Mouse (Mus musculus): ENCODE results near the gene Gng3. TPM values are rescaled to one million over a fixed set of nuclear protein-coding genes. Genes with fewer than 3 reads are reported as not detected.
"Not testable (repeated sequence)": the region's sequence is repeated elsewhere in the genome, so short reads cannot be mapped to it uniquely, and the experiment has no call there.

The Gng3 gene
- total RNA-seq, 2 experiments from 2014 or later, result 161 to 172 TPM

DNA sequence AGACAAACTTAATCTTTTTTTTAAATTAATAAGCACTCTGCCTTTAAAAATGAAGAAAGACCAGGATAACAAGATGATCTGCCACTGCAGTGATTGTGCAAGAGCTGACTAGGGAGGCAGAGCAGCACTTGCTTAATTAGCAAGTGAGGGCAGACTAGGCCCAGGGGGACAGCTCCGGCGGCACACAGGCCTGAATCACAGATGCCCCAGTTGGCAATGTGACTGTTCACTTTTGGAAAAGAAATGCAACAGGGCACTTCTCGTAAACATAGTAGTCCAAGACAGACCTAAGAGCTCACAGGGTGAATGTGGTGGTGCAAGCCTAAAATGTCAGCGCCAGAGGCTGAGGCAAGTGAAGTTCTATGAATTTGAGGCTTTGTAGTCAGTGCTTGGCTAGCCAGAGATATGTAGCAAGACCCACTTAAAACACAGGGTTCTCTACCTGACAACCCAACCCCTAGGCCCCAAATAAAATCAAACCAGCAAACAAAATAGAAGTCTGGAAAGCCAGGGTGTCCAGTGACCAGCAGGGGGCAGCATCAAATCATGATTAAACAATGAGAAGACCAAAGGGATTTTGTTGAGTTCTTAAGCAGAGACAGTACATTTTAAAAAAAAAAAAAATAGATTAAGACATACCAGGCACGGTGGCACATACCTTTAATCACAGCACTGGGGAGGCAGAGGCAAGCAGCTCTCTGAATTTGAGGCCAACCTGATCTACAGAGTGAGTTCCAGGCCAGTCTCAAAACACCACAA lies 5.6 kb upstream of the Gng3 start:
- DNase-seq, result peak; percentile 55 to 69

- no peak for DNase-seq
Measured at GRCm38 (mm10) chr19:8842961-8843360, 4.0 kb upstream of the Gng3 start.

DNA sequence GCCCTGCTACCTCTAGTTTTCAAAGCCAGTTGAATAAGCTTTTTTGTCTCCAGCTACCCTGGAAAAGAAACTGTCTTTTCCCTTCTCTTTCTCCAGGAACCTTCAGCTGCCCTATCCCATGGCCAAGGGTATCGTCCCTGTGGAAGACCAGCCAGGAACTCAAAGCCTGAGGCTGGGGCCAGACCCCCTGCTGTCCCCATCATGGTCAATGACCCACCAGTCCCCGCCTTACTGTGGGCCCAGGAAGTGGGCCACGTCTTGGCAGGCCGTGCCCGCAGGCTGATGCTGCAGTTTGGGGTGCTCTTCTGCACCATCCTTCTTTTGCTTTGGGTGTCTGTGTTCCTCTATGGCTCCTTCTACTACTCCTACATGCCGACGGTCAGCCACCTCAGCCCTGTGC lies 2.0 kb upstream of the Gng3 start:
- no peak for DNase-seq

- peak; percentile 76 to 77 for DNase-seq
Measured at GRCm38 (mm10) chr19:8839908-8840791, 1.2 kb upstream of the Gng3 start.

- DNase-seq, result peak; percentile 28 to 38
Measured at GRCm38 (mm10) chr19:8838041-8838730, 808 bp downstream of the Gng3 start.

DNA sequence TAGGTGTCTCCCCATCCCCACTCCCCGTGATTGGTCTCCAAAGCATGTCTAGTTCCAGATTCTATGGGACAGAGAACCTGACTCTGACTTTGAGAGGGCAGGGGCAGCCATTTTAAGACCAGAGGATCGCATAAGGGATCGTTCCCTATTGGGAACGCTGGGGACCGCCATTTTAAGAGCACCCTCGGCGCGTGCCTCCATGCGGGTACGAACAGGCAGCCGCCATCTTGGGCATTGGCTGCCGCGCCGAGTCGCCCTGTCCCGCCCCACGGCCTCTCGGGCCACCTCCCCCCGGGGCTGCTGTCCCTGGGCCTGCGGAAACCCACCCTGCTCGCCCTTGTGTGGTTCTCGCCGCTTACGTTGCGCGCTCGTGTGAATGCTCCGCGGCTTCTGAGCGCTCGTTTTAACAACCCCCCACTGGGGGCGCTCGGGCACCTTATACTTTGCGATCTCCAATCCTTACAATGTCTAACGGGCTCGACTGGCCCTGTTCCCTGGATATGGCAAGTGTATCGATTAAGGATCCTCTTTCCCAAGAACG lies 1.7 kb downstream of the Gng3 start, which contains the start of gene Bscl2:
Gene Bscl2 (plus strand): TSS at position 217 of the 541 bp plus-strand sequence.
- DNase-seq, result peak; percentile 87 to 88

- DNase-seq, result not testable (repeated sequence)
Measured at GRCm38 (mm10) chr19:8836327-8836726, 2.7 kb downstream of the Gng3 start.

- peak in 1 of 2 experiments; percentile 28 for DNase-seq
Measured at GRCm38 (mm10) chr19:8832971-8833370, 6.0 kb downstream of the Gng3 start.

DNA sequence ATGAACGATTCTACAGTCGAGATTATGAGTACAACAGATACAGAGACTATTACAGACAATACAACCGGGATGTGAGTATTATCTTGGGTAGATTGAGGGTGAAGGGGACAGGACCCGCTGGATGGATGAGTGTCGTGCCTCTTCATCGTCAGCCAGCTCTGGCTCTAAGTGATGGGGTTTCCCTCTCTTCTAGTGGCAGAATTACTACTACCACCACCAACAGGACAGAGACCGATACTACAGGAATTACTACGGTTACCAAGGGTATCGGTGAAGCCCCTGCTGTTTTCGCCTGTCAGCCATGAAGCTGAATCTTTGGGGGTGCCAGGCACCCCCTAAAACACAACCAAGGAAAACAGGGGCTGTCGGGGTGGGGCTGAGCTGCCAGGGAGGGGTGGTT lies 7.7 kb downstream of the Gng3 start:
- no peak for DNase-seq

GRCm38 (mm10) chr19:8830664-8831063 lies 8.3 kb downstream of the Gng3 start:
- peak; percentile 43 to 49 for DNase-seq

DNA sequence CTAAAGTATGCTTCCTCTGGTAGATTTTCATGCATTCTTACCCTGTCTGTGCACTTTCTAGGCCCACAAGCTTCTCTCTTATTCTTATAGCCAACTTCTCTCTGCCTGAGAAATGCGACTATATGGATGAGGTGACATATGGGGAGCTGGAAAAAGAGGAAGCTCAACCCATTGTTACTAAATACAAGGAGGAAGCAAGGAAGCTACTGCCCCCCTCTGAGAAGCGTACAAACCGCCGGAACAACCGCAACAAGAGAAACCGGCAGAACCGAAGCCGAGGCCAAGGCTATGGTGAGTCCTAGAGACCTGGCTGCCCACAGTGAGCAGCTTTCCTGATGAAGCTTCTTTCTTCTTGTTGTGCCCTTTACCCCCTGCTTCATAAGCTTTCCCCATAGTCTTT lies 9.3 kb downstream of the Gng3 start, which contains the start of gene AC129217.1:
Gene AC129217.1 (plus strand): TSS at position 114 of the 400 bp plus-strand sequence.
- no peak for DNase-seq

DNA sequence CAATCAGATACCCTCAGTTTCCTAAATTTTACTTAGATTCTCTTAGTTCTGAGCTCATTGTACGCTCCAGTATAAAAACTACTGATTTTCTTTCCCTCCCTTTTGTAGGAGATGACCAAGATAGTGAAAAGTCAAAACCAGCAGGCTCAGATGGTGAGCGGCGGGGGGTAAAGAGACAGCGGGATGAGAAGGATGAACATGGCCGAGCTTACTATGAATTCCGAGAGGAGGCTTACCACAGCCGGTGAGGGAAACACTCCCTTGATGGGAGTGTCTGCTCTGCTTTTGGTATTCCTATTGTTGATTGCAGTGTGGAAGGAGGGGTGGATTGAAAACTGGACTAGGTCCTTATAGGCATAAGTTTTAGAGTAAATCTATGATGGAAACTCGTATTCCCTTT lies 16.3 kb downstream of the Gng3 start:
- DNase-seq, result no peak

DNA sequence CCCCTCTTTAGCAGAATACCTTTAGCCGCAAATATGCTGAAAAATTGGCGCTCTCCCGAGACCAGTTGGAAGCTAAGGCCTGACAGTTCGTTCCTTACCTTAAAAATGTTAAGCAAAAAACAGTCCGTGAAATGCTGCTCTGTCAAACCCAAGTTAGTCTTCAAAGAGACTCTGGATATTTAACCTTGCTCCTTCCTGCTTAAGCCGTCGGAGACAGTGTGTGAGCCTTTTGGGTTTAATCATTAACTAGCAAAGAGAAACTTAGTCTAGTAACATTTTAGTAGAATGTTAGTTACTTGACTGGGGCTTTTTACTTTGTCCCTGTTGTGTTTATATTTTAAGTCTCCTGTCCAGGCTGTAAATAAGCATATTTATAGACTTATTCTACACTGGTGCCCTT lies 17.8 kb downstream of the Gng3 start:
- no peak for DNase-seq

DNA sequence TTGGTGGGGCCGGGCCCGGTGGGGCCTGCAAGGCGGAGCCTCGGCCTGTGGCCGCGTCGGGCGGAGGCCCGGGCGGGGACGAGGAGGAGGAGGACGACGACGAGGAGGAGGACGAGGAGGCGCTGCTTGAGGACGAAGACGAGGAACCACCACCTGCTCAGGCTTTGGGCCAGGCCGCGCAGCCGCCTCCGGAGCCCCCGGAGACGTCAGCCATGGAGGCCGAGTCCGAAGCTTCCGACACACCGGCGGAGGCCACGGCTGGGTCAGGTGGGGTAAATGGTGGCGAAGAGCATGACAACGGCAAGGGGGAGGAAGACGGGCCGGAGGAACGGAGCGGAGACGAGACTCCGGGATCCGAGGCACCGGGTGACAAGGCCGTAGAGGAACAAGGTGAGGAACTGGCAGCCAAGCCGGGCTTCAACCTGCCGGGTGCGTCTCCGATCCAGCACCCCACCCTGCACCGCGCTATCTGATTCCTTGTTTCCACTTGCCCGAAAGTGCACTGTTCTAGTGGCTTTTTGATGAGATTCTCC lies 18.5 kb downstream of the Gng3 start:
- no peak for DNase-seq

- DNase-seq, result peak; percentile 99
Measured at GRCm38 (mm10) chr19:8819596-8820423, 19.2 kb downstream of the Gng3 start, which contains the start of gene Hnrnpul2. TSS of gene Hnrnpul2 (plus strand) at chr19:8820010.

DNA sequence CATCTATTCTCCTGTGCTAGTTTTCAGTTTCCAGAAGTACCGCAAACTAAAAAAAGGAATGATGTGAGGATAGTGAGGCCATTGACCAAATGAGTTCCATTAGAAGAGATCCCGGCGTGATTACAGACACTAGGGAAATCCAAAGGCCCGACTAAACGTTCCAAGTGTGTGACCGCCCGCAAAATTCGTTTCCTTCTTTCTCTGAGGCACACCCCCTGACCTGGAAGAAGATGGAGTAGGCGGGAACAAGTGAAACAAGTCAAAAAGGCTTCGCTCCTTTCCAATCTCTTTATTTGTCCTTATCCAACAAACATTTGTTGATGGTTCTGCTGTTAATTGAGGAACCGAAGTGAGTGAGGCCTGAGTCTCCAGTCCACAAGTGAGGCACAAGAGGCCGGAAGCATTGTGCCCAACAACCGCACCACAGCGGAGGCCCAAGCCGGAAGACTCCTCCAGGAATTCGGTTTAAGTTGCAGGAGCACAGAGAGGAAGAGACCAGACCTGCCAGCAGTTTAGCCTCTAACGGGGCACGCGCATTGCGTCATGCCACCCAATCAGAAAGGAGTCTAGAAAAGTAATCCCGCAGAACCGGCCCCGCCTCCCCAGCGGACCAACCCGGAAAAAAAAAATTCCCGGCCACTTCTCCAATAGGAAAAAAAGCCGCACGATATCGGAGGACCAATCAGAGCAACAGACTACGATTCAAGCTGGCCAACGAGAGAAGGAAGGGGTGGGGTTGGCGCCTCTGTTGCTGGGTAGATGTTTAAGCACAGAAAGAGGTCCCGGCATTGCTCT lies 20.0 kb downstream of the Gng3 start, which contains the start of gene Ttc9c:
Gene Ttc9c (minus strand): TSS at position 533 of the 795 bp plus-strand sequence.
- peak; percentile 95 to 97 for DNase-seq

DNA sequence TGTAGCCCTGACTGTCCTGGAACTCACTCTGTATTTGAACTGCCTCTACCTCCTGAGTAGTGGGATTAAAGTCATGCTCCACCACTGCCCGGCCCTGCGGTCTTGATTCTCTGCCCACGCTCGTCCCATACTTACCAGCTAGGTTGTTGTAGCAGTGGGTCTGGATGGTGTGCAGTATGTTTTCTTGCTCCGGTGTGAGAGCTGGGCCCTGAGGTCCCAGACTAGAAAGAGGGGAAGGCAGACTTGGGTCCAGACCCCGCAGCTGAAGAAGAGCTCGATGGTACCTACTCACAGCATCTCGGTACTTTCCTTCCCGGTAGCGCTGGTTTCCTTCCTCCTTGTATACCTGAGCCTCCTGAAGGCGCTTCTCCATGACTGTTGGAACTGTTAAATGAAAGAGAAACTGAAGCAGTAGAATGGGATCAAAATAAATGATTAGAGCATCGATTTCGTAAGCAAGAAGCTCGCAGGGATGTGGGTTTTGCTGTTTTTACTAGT lies 20.6 kb downstream of the Gng3 start:
- no peak for DNase-seq

- no peak for DNase-seq
Measured at GRCm38 (mm10) chr19:8817001-8817400, 22.0 kb downstream of the Gng3 start.

DNA sequence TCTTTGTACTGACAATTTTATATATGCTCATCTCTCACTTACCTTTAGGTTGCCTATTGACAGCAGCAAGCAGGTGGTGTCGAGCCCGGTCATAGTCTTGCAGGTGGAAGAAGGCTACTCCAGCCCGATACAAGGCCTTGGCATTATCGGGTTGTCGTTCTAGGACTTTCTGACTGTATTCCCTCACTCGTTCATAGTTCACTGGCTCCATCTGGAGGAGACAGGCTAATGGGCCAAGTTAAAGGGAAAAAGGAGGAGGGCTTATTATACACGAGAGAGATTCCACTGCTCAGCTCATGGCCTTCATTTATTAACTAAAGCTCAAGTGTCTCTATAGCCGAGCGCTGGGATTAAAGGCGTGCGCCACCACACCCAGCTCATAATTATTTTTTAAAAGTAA lies 23.2 kb downstream of the Gng3 start:
- no peak for DNase-seq

- no peak for DNase-seq
Measured at GRCm38 (mm10) chr19:8806810-8807209, 32.2 kb downstream of the Gng3 start.

Measured in layer of hippocampus, postnatal 36 days (tissue).